Mouse (Mus musculus) retina, postnatal 7 days (tissue): ENCODE results near the gene Cldn34c4.

Source experiments
- DNase-seq: peaks from one replicate; pipeline ENCODE4 v3.0.0-alpha.2; 2012; ENCODE audit warnings: low read depth, low spot score

Cldn34c4 gene

DNA sequence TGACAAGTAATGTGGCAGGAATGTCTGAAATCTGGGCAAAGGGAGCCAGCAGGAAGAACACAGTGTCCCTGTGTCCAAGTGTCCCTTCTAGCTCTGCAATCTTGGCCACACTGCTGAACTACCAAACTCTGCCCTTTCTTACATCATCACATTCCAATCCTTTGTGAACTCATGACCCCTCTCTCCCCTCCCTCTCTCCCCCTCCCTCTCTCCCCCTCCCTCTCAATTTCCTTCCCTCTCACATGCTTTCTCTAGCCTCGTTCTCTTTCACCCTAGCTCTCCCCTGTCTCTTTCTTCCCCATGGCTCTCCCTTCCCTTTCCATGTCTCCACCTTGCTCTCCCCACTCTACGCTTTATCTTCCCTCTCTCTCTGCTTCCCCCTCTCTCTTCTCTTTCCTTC is at the start of gene Cldn34c4:
Gene Cldn34c4, minus strand, starts transcription at position 101 of the 400 bp plus-strand sequence.
- DNase-seq: no peak

DNA sequence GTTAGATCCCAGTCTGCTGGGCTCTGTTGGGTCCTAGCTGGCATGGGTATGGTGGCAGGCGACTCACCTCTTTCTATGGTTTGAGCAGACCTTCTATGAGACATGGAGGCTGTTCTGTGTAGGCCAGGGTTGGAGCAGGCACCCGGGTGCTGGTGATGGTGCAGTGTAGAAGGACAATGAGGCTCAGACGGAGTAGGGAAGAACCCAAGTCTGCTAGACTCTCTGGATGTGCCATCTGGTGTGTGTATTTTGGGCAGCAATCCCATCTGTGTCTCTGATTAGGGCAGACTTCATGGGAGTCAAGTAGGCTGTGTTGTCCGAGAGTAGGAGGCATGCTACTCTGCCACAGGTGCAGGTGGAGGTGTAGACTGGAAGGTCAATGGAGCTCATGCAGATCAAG is 10.7 kb upstream of the Cldn34c4 start:
- no peak for DNase-seq
